Mouse (Mus musculus): ENCODE results near the gene Recql5. TPM values are rescaled to one million over a fixed set of nuclear protein-coding genes. Genes with fewer than 3 reads are reported as not detected.

The Recql5 gene
- 8.1 and 10.9 TPM in 2 replicates for polyA plus RNA-seq (2015; fragmentation: Nextera tagmentation; extraction: Ambion mirVana)

- Histone ChIP-seq H3K9ac (peak within 1 kb of the TSS; percentile 76), H3K4me2 (peak within 1 kb of the TSS; percentile 81)
These were observed at the start of gene Recql5, which contains the start of gene Sap30bp for GRCm38 (mm10) chr11:115933108-115933746. TSS of gene Recql5 (minus strand) at chr11:115933477. TSS of gene Sap30bp (plus strand) at chr11:115933282.

DNA sequence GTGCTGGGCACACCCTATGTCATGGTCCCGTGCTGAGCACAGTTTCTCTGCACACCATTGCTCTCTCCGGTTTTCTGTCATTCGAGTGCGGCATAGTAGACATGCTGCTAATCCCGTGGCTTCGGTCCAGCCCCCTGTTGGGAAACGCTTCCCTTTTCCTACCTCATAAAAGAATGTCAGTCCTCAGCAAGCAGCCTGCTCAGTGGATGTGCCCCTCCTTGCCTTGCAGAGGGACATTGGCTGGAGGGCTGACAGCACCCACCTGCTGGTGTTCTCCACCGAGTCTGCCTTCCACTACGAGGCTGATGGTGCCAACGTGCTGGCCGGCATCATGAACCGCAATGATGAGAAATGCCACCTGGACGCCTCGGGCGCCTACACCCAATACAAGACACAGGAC lies 49.2 kb upstream of the Recql5 start:
- ATAC-seq (ENCODE audit: insufficient read depth): no peak
- H3K27ac ChIP-seq (replicated peaks): no peak overlapping the region
- H3K9ac ChIP-seq: no peak overlapping the region
- H3K4me2 ChIP-seq: no peak overlapping the region
- H3K4me1 ChIP-seq (replicated peaks): no peaks in the 10 kb centered on the region
- H3K9me3 ChIP-seq (replicated peaks): no peaks in the 10 kb centered on the region
- no peak overlapping the region for H3K4me3 ChIP-seq (replicated peaks)
- peaks cover 35% of the 10 kb centered on the region for H3K27me3 ChIP-seq
- no peaks in the 10 kb centered on the region for H3K36me3 ChIP-seq (replicated peaks)
- WGBS (ENCODE audit: insufficient replicate concordance): 84% methylated on average over 15 of the region's 15 CpGs

More at GRCm38 (mm10) chr11:115933108-115933746, at the start of gene Recql5, which contains the start of gene Sap30bp:
- peaks cover 32% of the 10 kb centered on the region for H3K36me3 ChIP-seq (replicated peaks)
- H3K4me1 ChIP-seq (replicated peaks): peaks cover 32% of the 10 kb centered on the region
- peak within 1 kb of the TSS; percentile 65 for H3K27ac ChIP-seq (replicated peaks)
- H3K27me3 ChIP-seq: no peaks in the 10 kb centered on the region
- WGBS (ENCODE audit: insufficient replicate concordance): under 1% methylated on average over 28 of the region's 28 CpGs
- peak; percentile 99 for ATAC-seq (ENCODE audit: insufficient read depth)
- no peaks in the 10 kb centered on the region for H3K9me3 ChIP-seq (replicated peaks)
- H3K4me3 ChIP-seq (replicated peaks): peak within 1 kb of the TSS; percentile 81

GRCm38 (mm10) chr11:115975544-115975943 lies 42.3 kb upstream of the Recql5 start:
- Histone ChIP-seq H3K4me2 (no peak overlapping the region), H3K27me3 (peaks cover 71% of the 10 kb centered on the region), H3K27ac (replicated peaks) (no peak overlapping the region), H3K4me1 (replicated peaks) (peaks cover 12% of the 10 kb centered on the region), H3K36me3 (replicated peaks) (no peaks in the 10 kb centered on the region), H3K9me3 (replicated peaks) (no peaks in the 10 kb centered on the region), H3K9ac (no peak overlapping the region), H3K4me3 (replicated peaks) (no peak overlapping the region)
- 36% methylated on average over 12 of the region's 12 CpGs for WGBS (ENCODE audit: insufficient replicate concordance)
- no peak for ATAC-seq (ENCODE audit: insufficient read depth)

- H3K9me3 ChIP-seq (replicated peaks): no peaks in the 10 kb centered on the region
- peaks cover 71% of the 10 kb centered on the region for H3K27me3 ChIP-seq
- no peak overlapping the region for H3K27ac ChIP-seq (replicated peaks)
- peak overlapping the region; percentile 47 for H3K4me3 ChIP-seq (replicated peaks)
- H3K9ac ChIP-seq: no peak overlapping the region
- peak overlapping the region; percentile 65 for H3K4me2 ChIP-seq
- H3K36me3 ChIP-seq (replicated peaks): no peaks in the 10 kb centered on the region
- H3K4me1 ChIP-seq (replicated peaks): peaks cover 14% of the 10 kb centered on the region
- no peak for ATAC-seq (ENCODE audit: insufficient read depth)
- WGBS (ENCODE audit: insufficient replicate concordance): 3% methylated on average over 18 of the region's 18 CpGs
These were observed 41.8 kb upstream of the Recql5 start for GRCm38 (mm10) chr11:115975083-115975420.

DNA sequence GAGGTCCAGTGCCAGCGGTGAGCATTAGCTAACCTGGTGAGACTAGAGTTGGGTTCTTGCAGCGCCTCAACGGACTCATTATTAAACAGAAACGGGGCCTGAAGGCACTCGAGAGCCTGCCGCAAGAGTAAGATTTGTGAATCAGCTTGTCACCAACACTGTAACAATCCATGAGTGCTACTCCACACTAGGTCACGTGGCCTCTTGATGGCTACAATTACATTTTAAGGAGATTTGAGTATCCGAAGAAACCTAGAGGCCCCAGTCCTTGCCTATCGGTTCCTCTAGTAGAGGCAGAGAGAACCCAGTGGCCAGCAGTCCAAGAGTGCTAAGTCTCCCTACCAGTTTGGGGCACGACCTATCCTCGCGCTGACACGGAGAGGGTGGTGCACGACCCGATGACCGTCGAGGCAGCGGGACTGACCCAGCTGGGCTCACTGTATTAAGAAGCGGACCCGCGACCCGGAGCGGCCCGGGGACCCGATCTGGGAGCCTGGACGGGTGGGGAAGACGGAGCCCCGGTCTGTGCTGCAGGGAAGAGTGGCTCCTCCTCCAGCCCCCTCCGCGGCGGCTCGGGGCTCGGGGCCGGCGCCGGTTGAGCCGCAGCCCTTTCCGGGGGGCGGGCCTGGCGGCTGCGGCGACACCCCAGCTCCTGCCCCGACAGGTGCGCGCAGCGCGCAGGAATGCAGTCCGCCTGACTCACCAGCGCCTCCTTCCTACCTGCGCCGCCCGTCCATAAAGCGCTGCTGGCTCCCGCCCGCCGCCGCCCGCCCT lies 41.2 kb upstream of the Recql5 start, which contains the start of gene Itgb4:
Itgb4 (plus strand) TSS at position 401 of the 774 bp plus-strand sequence.
- Histone ChIP-seq H3K36me3 (replicated peaks) (no peaks in the 10 kb centered on the region), H3K27me3 (peaks cover 71% of the 10 kb centered on the region), H3K4me1 (replicated peaks) (peaks cover 16% of the 10 kb centered on the region), H3K4me3 (replicated peaks) (peak within 1 kb of the TSS; percentile 47), H3K27ac (replicated peaks) (no peak within 1 kb of the TSS), H3K4me2 (peak within 1 kb of the TSS; percentile 65), H3K9me3 (replicated peaks) (no peaks in the 10 kb centered on the region), H3K9ac (no peak within 1 kb of the TSS)
- 9% methylated on average over 57 of the region's 58 CpGs for WGBS (ENCODE audit: insufficient replicate concordance)
- ATAC-seq (ENCODE audit: insufficient read depth): no peak

DNA sequence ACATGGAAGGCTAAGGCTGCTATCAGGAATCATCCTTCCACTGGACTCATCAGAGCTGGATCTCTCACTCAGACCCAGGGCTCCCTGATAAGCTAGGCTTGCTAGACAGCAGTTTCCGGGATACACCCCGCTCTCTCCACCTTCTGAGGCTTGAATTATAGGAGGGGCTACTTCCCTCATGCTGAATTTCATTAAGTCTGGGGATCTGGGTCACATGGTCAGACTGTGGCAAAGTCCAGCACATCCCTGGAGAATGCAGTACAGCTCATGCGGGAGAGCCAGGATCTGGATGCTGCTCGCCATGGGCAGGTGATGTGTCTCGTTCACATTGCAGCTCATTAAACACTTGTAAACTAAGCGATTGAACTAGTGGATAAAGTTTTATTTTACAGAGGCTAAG lies 37.7 kb upstream of the Recql5 start:
- H3K9ac ChIP-seq: no peak overlapping the region
- peaks cover 10% of the 10 kb centered on the region for H3K36me3 ChIP-seq (replicated peaks)
- WGBS (ENCODE audit: insufficient replicate concordance): 63% methylated on average over 6 of the region's 6 CpGs
- H3K27me3 ChIP-seq: peaks cover 39% of the 10 kb centered on the region
- no peak overlapping the region for H3K4me3 ChIP-seq (replicated peaks)
- no peaks in the 10 kb centered on the region for H3K9me3 ChIP-seq (replicated peaks)
- H3K4me1 ChIP-seq (replicated peaks): peaks cover 16% of the 10 kb centered on the region
- no peak for ATAC-seq (ENCODE audit: insufficient read depth)
- no peak overlapping the region for H3K4me2 ChIP-seq
- no peak overlapping the region for H3K27ac ChIP-seq (replicated peaks)

DNA sequence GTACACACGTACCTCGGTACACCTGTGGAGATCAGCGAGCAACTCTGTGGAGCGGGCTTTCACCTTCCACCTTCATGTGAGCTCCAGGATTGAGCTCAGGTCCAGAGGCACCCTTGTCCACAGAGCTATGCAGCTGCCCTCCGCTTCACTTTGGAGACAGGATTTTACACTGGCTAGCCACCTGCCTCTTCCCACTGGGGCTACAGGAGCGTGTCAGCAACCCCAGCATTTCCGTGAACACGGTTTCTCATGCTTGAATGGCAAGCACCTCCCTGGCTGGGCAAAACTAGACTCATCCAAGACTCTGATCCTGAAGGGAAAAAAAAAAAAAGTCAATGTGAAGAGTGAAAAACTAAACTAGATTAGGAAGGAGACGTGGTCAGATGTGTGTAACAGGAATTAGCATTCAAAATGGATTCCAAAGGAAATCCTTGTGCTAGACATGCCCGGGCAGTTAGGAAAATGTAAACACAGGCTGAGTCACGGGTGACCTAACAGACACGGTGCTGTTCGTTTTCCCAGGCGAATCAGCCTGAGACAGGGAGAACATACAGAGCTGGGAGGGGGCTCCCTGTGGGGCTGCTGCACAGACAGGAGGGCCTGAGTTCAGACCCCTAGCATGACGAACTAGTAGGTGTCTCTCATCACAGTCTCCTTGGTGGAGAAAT lies 36.9 kb upstream of the Recql5 start:
- peaks cover 18% of the 10 kb centered on the region for H3K4me1 ChIP-seq (replicated peaks)
- 60% methylated on average over 15 of the region's 15 CpGs for WGBS (ENCODE audit: insufficient replicate concordance)
- no peak for ATAC-seq (ENCODE audit: insufficient read depth)
- no peak overlapping the region for H3K4me3 ChIP-seq (replicated peaks)
- H3K9ac ChIP-seq: no peak overlapping the region
- H3K36me3 ChIP-seq (replicated peaks): peaks cover 19% of the 10 kb centered on the region
- H3K27ac ChIP-seq (replicated peaks): no peak overlapping the region
- H3K27me3 ChIP-seq: peaks cover 31% of the 10 kb centered on the region
- no peak overlapping the region for H3K4me2 ChIP-seq
- H3K9me3 ChIP-seq (replicated peaks): no peaks in the 10 kb centered on the region

DNA sequence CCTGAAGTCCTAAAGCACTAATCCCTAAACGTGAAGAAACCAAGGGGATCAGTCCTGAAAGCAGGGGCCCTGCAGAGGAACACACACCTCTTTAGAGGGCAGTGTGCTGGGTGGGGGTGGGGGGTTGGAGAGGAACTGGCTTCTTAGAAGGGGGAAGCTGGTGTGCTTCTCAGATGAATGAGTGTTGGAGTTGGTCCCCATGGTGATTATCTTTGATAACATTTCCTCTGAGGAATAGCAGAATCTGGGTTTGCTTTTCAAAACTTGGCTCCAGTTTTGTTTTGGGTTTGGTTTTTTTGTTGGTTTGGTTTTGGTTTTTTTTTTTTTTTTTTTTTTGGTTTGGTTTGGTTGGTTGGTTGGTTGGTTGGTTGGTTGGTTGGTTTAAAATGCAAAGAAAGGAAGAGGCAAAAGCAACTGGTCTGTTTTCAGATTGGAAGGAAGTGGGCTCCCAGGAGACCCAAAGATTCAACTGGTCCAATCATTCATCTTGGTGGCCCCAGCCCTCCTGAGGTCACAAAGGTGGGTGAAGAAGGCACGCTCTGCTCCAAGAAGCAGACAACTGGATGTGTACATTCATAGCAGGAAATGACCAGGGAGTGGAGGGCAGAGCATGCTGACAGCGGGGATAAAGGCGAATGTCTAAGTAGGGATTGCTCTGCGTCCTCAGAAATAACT lies 35.6 kb upstream of the Recql5 start:
- Histone ChIP-seq H3K4me2 (no peak overlapping the region), H3K9ac (no peak overlapping the region), H3K27ac (replicated peaks) (no peak overlapping the region), H3K27me3 (peaks cover 18% of the 10 kb centered on the region), H3K4me3 (replicated peaks) (no peak overlapping the region), H3K9me3 (replicated peaks) (no peaks in the 10 kb centered on the region), H3K4me1 (replicated peaks) (peaks cover 20% of the 10 kb centered on the region), H3K36me3 (replicated peaks) (peaks cover 32% of the 10 kb centered on the region)
- 54% methylated on average over 5 of the region's 5 CpGs for WGBS (ENCODE audit: insufficient replicate concordance)
- ATAC-seq (ENCODE audit: insufficient read depth): no peak

DNA sequence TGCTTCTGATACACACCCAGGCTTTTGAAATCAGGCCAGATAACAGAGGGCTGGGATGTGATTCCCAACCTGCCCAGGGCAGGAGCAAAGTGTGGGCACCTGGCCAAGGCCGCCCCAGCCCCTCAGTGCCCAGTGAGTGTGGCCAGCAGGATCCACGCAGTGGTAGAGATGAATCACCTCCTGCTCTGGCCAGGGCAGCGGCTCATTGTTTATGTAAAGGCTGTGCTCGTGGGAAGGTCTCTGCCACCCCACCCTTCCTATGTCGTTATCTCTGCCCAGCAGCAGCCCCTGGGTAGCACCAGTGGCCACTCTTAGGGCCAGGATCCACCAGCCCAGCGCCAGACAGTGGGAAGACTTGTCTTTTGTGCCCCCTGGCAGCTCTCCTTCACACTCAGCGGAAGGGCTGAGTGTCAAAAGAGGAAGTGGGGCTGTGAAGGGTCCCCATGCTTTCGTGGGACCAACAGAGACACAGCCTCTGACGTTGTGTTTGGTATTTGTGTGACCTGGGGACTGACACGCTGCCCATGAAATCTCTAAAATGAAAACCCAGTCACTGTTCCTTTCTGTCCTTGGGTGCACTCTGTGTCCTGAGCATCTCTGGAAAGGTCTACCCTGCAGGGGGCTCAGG lies 31.8 kb upstream of the Recql5 start:
- no peak overlapping the region for H3K4me3 ChIP-seq (replicated peaks)
- WGBS (ENCODE audit: insufficient replicate concordance): 19% methylated on average over 10 of the region's 10 CpGs
- H3K36me3 ChIP-seq (replicated peaks): peaks cover 67% of the 10 kb centered on the region
- no peak overlapping the region for H3K9ac ChIP-seq
- peak; percentile 39 for ATAC-seq (ENCODE audit: insufficient read depth)
- H3K9me3 ChIP-seq (replicated peaks): no peaks in the 10 kb centered on the region
- no peaks in the 10 kb centered on the region for H3K27me3 ChIP-seq
- no peak overlapping the region for H3K27ac ChIP-seq (replicated peaks)
- no peak overlapping the region for H3K4me2 ChIP-seq
- peaks cover 22% of the 10 kb centered on the region for H3K4me1 ChIP-seq (replicated peaks)

DNA sequence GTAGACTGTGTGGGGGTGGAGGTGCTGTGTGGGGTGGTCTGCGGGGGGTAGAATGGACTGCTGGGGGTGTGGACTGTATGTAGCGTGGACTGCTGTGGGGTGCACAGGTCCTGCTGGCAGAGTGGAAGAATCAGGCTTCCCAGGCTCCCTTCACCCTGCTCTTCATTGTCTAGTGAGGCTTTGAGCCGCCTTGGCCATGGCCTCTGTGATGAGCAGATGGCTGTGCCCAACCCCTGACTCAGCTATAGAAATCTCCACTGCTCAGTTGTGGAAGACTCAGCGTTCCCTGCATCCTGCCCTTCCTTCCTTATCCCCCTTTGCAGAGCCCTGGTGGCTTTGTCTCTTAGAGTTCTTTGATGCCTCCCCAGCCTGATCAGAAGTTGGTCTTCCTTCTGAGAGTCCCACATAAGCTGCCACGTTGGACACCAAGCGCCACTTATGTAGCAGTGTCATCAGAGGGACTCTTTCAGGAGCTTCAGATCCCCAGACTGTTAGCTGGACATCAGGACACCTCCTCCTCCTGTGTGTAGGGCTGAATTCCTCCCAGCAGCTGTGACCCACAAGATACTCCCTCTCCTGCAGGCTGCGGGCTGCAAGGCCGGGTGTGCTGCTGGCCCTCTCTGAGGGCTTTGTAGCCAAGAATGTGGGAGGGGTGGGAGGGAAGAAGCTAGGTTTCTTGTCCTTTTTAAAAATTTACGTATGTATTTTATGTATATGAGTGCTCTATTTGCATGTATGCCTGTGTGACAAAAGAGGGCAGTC lies 29.6 kb upstream of the Recql5 start:
- 81% methylated on average over 9 of the region's 9 CpGs for WGBS (ENCODE audit: insufficient replicate concordance)
- Histone ChIP-seq H3K4me3 (replicated peaks) (no peak overlapping the region), H3K4me1 (replicated peaks) (peaks cover 20% of the 10 kb centered on the region), H3K9me3 (replicated peaks) (no peaks in the 10 kb centered on the region), H3K27me3 (no peaks in the 10 kb centered on the region), H3K36me3 (replicated peaks) (peaks cover 81% of the 10 kb centered on the region), H3K4me2 (no peak overlapping the region), H3K27ac (replicated peaks) (no peak overlapping the region), H3K9ac (no peak overlapping the region)
- no peak for ATAC-seq (ENCODE audit: insufficient read depth)

Data from liver, embryonic 15.5 days (tissue).